Mouse (Mus musculus) CD4-positive, CD25-positive, alpha-beta regulatory T cell, adult 4 months (primary cell): ENCODE results near the gene C1qtnf2. TPM values are rescaled to one million over a fixed set of nuclear protein-coding genes. Genes with fewer than 3 reads are reported as not detected.

ENCODE experiments used
- ATAC-seq: one replicate; pipeline ENCODE4 v1.8.0; 2017
- polyA plus RNA-seq, 2 experiments: library from polyadenylated mRNA; unstranded; fragments of 100-300 nt; shearing (Covaris generic); gene quantifications; one replicate each; pipeline ENCODE4 v1.2.1; 2017

C1qtnf2 gene
- not detected for polyA plus RNA-seq

DNA sequence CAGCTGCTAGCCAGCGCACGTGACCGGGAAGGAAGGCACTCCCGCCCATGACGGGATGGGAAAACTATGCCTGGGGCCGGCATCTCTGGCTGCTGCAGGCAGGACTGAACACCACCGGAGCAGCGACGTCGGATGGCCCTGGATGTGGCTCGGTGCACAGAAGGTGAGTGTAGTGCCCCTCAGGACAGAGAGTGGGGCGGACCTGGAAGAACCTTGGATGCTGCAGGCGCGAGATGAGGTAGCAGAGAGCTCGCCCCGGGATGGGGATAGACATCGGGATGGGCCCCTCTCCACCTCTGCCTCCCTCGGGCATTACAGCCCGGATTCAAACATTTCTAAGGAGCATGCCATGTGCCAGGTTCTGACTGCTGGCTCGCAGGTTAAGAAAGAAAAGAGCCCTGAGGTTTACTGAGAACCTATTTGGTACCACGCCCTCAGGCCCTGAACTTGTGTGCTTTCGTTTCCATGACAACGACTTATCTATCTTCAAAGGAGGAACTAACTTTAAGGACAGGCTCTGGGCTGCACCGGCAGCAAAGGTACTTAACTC lies at the start of gene C1qtnf2:
TSS of gene C1qtnf2 (plus strand) at position 52 of the 550 bp plus-strand sequence.
- peak; percentile 89 for ATAC-seq

DNA sequence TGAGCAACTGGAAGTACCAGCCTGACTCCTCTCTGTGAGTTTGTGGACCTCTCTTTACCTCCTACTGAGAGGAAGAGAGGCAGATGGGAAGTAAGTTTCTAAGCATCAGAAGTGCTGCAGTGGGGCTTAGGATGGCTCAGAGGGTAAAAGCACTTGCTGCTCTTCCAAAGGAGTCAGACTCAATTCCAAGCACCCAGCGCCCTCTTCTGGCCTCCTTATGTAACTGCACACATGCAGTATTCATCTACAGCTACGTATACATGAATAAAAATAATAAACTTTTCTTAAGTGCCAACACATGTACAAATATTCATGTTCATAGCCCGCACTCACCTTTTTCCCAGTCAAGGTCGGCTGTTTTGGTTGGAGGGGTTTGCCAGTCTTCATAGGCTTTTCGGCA lies 49.7 kb upstream of the C1qtnf2 start:
- no peak for ATAC-seq

DNA sequence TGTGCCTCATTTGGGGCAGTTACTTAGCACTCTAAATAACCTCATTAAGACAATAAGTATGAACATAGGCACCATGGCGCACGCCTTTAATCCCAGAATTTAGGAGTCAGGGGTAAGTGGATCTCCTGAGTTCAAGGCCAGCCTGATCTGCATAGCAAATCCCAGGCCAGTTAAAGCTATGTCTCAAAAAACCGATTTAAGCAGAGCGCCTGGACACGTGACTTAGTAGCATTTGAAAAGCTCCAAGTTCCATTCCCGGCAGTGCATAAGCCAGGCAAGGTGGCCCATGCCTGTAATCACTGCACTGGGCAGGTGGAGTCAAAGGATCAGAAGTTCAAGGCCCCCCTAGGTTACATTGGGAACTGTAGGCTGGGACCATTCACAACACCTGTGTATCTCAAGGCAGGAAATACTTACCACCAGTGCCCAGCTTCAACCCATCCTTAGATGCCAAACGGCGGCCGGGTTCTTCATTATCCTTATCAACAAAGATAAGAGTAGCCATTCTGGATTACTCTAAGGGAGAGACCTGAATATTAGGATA lies 48.8 kb upstream of the C1qtnf2 start:
- no peak for ATAC-seq

DNA sequence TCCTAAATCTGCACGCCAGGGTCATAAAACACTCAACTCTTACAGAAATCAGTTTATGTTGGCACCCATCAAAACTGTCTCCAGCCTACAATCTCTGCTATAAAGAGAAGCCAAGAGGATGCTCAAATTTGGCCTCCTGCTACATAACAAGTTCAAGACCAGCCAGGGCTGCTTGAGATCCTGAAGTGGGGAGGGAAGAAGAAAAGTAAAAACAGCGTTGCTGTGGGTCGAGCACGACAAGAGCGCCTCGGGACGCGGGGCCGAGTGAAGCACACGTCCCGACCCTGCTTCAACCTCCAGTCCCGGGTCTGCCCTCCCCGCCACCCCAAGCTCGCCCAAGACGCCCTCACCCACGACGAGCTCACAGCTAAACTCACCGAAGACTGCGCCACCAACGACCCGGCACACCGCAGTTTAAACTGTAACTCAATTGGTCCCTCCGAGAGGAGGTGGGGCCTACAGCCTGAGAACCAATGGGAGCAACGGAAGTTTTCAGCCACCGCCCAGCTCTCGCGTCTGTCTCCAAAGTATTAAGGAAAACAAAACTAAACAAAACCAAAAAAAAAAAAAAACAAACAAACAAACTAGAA lies 48.2 kb upstream of the C1qtnf2 start, which contains the start of gene Pttg1:
TSS of gene Pttg1 (minus strand) at position 428 of the 590 bp plus-strand sequence.
- peak; percentile 100 for ATAC-seq

DNA sequence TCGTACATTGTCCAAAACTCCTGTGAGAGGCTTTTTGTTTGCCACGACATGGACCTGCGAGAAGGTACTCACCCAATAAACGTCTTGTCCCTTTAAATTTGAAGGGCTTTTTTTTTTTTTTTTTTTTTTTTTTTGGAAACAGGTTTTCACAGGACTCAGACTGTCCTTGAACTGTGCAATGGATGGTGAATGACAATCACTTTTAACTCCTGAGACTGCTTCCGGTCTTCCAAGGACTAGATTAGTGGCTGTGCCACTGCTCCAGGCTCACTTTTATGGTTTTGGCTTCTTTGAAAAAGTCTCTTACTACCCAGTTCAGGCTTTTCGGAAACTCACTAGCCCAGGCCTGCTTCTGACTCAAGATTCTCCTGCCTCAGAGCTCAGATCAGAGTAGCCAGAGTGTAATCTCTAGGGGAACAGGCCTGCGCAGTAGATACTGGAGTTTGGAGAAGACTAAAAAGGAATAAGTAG lies 47.6 kb upstream of the C1qtnf2 start:
- ATAC-seq, result no peak

DNA sequence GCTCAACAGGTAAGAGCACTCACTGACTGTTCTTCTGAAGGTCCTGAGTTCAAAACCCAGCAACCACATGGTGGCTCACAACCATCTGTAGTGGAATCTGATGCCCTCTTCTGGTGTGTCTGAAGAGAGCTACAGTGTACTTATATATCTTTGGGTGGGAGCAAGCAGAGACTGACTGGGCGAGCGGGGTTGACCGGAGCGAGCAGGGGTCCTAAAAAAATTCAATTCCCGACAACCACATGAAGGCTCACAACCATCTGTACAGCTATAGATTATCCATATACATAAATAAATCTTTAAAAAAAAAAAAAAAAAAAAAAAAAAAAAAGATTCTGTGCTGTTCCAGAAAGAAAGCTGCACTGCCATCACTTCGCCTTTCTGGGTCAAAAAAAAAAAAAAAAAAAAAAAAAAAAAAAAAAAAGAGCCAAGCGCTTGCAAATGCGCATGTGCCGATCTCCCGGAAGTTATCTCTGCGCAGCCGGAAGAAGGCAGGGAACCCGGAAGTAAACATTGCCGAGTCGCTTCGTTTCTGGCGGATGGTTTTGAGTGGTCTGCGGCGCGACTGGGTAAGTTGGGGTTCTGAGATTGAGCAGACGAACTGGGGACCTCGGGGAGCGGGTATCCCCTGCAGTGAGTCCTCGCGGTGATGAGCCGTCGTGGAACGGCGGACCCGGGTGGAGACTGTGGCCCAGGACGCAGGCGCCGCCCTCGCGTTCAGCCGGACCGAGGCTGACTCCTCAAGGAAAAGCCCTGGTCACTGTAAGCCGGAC lies 40.6 kb upstream of the C1qtnf2 start, which contains the start of gene Slu7:
TSS of gene Slu7 (plus strand) at position 491 of the 770 bp plus-strand sequence.
- ATAC-seq, result peak; percentile 97

DNA sequence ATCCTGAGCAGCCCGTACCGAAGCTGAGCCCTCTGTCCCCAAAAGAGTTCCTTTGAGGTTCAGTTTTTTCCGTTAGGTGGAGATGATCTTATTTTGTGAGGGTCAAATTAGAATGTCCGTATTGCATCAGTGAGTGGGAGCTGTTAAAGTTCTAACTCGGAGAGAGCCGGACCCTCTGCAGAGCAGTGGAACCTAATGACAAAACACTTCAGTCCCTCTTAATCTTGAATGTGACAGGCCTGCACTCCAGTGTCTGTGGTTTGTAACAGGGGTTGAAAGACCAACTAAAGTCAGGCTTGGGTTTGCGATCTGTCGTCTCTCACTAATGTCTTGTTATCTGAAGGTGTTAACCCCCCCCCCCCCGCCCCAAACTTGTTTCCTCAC lies 40.1 kb upstream of the C1qtnf2 start:
- ATAC-seq, result peak; percentile 25

DNA sequence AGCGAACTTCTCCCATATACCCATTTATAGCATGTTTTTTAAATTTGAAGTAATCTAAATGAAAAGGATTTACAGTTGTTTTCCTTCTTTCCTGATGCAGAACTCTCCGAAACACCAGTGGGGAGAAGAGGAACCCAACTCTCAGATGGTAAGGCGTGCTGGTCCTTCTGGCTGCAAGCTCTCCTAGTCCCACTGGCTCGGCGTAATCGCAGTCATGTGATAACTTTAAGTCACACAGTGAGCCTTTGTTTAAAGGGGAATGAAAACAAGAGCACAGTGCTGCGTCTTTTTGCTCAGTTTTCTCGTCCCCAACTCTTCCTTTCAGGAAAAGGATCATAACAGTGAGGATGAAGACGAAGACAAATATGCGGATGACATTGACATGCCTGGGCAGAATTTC lies 33.0 kb upstream of the C1qtnf2 start:
- ATAC-seq, result no peak

DNA sequence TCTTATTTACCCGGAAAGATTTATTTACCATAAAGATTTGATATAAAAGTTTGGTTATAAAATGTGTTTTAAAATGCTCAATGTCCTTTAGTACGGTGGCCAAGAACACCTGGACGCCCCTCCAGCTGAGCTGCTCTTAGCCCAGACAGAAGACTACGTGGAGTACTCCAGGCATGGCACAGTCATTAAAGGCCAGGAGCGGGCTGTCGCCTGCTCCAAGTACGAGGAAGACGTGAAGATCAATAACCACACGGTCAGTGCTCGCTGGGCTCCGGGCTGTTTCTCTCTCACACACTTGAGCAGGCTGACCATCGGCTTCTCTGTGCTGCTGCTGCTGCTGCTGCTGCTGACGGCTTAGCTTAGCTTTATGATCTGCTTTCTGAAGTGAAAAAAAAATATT lies 30.9 kb upstream of the C1qtnf2 start:
- no peak for ATAC-seq

DNA sequence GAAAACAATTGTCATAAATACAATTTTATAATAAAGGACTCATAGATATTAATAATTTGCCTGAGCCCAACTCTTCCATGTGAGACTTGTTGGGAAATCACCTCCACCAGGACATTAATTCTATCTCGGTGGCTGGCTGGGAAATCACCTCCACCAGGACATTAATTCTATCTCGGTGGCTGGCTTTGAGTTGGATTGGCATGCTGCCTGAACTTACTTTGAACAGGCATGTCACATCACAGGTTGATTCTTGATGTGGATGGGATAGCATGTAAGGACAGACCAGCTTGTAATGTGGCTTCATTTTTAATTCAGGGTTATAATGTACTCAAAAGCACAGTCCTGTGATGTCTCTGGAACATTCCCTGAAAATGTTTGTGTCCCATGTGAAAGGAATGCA lies 24.2 kb upstream of the C1qtnf2 start:
- no peak for ATAC-seq

DNA sequence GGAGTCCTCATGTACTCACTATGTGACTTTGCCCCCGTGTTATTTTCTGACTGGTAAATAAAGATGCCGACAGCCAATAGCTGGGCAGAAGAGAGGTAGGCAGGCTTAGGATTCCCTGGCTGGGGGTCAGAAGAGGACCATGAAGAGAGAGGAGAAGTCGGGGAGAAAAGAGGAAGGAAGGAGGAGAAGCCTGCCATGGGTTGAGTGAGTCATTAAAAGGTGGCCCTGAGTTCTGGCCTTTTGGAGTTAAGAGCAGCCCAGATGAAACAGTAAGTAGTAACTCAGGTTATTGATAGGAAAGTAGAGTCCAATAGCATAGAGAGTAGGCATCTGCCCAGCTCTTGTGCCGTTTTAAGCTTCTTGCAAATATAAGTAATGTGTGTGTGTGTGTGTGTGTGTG lies 22.8 kb upstream of the C1qtnf2 start:
- no peak for ATAC-seq

DNA sequence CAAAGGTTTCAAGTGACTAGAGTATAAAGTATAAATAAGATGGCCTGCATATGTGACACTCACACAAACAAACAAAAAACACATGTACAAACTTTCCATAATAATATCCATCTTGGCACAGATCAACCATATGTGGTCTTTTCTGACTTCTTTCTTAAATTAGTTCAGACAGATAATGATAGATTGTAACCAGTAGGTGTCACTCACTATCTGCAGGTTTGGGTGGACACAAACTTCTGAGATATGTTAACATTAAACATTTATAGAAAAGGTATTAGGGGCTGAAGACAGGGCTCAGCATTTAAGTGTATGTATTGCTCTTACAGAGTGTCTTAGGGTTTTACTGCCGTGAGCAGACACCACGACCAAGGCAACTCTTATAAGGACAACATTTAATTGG lies 21.8 kb upstream of the C1qtnf2 start:
- no peak for ATAC-seq

DNA sequence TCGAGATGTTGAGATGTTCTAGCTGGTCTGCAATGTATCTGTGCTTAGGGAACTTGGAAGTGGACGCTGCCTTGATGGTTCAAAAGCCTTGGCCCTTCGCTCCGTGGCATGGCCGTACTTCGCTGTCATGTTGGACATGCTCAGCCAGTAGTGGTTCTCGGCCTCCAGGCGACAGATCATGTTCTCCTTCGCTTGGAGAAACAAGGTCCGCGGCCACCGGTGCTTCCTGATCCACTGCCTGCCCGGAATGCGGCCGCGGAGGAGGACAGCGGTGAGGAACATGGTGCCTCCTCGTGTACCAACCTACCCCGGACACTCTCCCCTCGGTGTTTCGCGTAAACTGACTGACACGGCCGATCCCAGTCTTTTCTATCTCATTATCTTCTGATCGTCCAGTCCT lies 10.9 kb upstream of the C1qtnf2 start:
- no peak for ATAC-seq

DNA sequence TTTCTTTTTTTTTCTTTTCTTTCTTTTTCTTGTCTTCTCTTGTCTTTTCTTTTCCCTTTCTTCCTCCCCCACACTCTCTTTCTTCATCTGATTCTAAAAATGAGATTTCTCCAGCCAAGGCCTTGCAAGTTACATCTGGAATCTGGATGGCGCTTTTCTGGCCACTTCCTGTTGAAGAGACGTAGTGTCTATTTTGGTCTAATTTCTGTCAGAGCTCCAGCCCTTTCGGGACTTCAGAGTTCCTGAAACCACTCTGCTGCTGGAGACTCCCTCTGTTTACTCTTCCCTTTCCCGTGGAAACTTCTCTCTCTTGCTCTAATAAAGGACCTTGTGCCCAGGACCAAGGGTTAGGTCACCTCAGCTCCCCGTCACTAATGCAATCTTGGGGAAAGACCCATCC lies 4.0 kb upstream of the C1qtnf2 start:
- ATAC-seq, result no peak

DNA sequence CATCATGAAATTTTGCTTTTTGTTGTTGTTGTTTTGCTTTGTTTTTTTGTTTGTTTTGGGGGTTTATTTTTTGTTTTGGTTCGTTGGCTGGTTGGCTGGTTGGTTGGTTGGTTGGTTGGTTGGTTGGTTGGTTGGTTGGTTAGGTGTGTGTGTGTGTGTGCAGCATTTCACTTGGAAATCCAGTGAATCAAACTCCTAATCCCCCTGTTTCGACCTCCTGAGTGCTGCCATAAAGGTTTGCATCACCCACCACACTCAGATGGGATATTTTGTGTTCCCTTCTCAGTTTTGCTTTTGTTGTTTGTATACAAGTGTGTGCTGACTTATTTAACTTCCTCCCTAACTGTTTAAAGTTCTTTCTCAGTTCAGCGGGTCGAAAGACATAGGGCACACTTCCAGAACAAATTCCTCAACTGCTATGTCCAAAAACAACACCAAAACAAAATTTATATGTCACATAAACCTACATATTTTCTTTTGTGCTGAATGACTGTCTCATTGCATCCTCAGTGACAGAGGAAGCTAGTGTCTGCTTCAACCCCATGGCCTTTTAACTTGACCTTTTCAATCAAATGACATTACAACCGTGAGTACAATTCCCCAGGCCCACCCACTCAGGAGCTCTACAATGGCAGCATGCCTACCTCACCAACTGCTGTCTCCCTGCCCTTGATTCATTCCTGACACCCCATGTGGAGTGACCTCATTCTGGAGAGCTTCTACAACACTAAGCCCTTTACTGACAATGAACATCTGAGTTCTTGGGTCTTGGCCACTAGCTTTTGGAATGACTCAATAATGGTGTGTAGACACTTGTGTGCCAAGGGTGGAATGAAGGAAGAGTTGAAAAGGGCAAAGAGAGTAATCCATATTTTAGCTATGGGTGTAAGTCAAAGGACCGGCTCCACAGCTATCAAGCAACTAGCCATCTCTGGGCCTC lies 2.9 kb upstream of the C1qtnf2 start:
- no peak for ATAC-seq

DNA sequence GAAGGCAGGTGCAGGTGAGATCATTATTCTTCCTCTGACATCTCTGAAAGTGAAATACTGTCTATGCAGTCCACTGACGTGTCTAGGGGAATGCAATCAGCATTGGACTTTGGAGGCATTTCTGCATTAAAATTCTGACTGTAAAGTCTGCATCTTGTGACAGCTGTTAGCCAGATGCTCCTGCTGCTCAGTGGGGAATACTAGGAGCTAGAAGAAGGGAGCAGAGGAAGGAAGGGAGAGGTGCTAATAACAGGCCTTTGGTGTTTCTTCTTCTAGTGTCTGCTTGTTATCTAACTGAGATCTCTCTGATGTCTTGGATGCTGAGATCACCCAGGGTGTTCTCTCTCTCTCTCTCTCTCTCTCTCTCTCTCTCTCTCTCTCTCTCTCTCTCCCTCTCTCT lies 961 bp upstream of the C1qtnf2 start:
- ATAC-seq, result no peak

DNA sequence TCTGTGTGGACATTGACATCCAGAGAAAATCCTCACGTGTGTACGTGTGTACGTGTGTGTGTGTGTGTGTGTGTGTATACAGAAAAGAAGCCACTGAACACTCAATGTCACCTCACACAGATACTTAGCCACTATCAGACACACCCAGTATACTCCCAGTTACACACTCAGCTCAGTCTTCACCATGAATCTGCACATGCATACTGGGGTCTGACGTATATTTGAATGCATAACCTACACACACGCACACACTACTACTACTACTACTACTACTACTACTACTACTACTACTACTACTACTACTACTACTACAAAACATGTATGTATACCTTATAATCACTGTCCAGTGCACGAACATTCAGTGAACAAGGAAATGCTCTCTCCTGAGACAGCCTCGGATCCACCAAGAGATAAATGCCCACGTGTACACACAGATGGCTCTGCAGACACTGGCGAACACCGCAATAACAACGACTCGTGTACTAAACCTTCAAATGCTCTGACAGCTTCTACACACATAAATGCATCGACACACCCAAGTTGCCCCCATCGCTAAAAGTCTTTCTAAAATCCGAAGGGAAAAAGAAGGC lies 346 bp upstream of the C1qtnf2 start:
- ATAC-seq, result no peak

DNA sequence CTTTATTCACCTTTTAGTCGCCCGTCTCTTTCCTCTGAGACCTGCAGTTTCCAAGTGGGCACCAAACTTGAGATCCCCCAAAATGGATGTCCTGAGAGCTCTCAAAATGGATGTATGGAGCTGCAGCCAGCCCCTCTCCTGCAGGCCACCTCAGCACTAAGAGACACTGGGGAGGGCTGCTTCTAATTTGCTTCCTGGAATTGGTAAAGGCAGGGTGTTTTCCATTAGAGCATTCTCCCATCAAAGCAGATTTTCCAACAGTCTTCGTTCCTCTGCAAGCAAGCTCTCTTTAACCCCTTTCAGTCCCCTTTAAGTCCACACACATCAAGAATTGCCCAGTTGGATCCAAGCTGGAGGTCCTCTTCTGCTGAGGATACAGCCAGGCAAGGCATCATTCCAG lies 5.3 kb downstream of the C1qtnf2 start:
- ATAC-seq, result no peak

DNA sequence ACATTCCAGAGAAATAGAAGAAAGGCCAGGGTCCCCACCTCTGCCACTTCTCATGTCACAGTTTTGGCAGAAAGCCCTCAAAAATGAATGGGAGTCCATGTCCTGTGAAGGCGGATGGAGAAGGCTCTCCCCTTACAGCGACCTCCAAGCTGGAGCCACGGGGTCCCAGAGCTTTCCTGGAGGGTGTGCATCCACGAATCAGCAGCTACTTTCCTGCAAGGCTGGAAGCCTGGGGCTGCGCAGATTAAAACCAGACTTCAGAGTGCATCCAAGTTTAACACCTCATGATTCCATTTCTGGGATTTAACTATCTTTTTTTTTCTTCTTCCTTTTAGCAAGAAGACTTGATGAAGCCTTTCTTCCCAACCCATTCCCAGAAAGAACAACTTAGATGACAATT lies 6.5 kb downstream of the C1qtnf2 start:
- ATAC-seq, result no peak

DNA sequence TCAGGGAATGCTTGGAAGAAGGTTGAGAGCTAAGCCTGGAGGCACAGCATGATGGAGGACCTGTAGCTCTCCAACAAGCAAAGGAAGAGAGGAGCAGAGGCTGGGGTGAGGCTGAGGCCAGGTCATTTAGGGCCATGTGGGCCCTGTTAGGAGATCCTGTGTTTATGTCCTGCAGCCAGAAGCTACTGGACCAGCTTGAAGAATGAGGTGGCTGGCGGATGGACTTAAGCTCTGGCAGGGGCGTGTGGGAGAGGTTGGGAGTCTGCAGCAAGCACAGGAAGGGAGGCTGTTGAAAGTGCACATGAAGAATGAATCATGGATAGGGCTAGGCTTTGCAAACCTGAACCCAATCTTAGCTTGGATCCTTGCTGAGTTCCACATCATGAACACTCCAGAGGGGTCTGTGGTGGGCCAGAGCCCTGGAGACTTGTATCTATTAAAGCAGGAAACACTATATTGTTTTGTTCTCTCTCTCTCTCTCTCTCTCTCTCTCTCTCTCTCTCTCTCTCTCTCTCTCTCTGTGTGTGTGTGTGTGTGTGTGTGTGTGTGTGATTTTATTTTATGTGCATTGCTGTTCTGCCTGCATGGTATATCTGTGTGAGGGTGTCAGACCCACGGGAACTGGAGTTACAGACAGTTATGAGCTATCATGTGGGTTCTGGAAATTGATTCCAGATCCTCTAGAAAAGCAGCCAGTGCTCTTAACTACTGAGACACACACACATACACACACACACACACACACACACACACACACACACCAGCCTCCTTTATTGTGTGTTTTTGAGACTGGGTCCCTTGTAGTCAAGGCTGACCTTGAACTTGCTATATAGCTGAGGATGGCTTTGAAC lies 7.8 kb downstream of the C1qtnf2 start:
- ATAC-seq, result no peak
